14 mouse cellular contexts compared by ENCODE assay signal in genomic region chr10:81143845-81144437, GRCm38 (mm10). TPM values are rescaled to one million over a fixed set of nuclear protein-coding genes. Genes with fewer than 3 reads are reported as not detected.
DNase-seq lines count a peak whose midpoint lies in the region; ATAC-seq and TF ChIP-seq lines count a peak whose summit lies in the region.
"Had no signal": no experiment of that assay in that cellular context is flagged by ENCODE, and none has a peak within 500 bp of the region (broad histone marks: within the 10 kb centered on the region; RNA-seq: fewer than 3 reads in every experiment).

No protein-coding gene starts in this region.

- no peak overlapping the region for H3K9ac ChIP-seq in intestine, postnatal 0 days (ENCODE audit: low read depth, low read length)
- H3K9ac ChIP-seq in intestine, embryonic 15.5 days = no peak overlapping the region
- peak overlapping the region; percentile 69 for H3K9ac ChIP-seq in ES-Bruce4 (ENCODE audit: low read depth, poor library complexity, severe bottlenecking)
- H3K9ac ChIP-seq: hindbrain, embryonic 13.5 days had no signal

- peaks cover 55% of the 10 kb centered on the region for H3K36me3 ChIP-seq in intestine, postnatal 0 days (ENCODE audit: control insufficient read depth, insufficient read depth)
- H3K36me3 ChIP-seq in intestine, embryonic 15.5 days = peaks cover 55% of the 10 kb centered on the region
- H3K36me3 ChIP-seq in ES-Bruce4 (ENCODE audit: control insufficient read depth, insufficient read depth, low read length, poor library complexity, severe bottlenecking) = peaks cover 31% of the 10 kb centered on the region
- peaks cover 100% of the 10 kb centered on the region for H3K36me3 ChIP-seq in G1E (replicated peaks)
- H3K36me3 ChIP-seq in myocyte (ENCODE audit: control insufficient read depth, insufficient read depth) = peaks cover 9% of the 10 kb centered on the region

- H3K9me3 ChIP-seq in intestine, postnatal 0 days (ENCODE audit: control insufficient read depth) = no peaks in the 10 kb centered on the region
- no peaks in the 10 kb centered on the region for H3K9me3 ChIP-seq in intestine, embryonic 15.5 days
- H3K9me3 ChIP-seq in ES-Bruce4 (replicated peaks; ENCODE audit: control insufficient read depth, insufficient read depth, low read length, poor library complexity, severe bottlenecking) (no peaks in the 10 kb centered on the region), G1E (replicated peaks) (peaks cover 23% of the 10 kb centered on the region)
- H3K9me3 ChIP-seq: heart, embryonic 15.5 days; hindbrain, embryonic 13.5 days had no signal

- TF ChIP-seq POLR2A in ES-Bruce4 (IDR thresholded peaks at IDR 0.05; ENCODE audit: insufficient read depth, low read length) (no peak), myocyte (IDR thresholded peaks at IDR 0.05; ENCODE audit: insufficient read length, low read depth) (no peak)

- H3ac ChIP-seq in myocyte (ENCODE audit: control insufficient read depth, insufficient read length) = no peak overlapping the region

- WGBS in intestine, postnatal 0 days = 91% methylated on average over 52 of the region's 52 CpGs
- 95% methylated on average over 52 of the region's 52 CpGs for WGBS in intestine, embryonic 15.5 days

- H3K4me3 ChIP-seq in intestine, postnatal 0 days (ENCODE audit: low read depth, low read length) = no peak overlapping the region
- no peak overlapping the region for H3K4me3 ChIP-seq in intestine, embryonic 15.5 days (replicated peaks)
- H3K4me3 ChIP-seq in ES-Bruce4 (ENCODE audit: low read depth, low read length) (peak overlapping the region; percentile 32), G1E (ENCODE audit: low read depth, low read length) (peak overlapping the region; percentile 47; the same call in 1 of the 2 replicates), myocyte (no peak overlapping the region)
- H3K4me3 ChIP-seq: heart, embryonic 15.5 days; hindbrain, embryonic 13.5 days had no signal

- H3K4me2 ChIP-seq in intestine, postnatal 0 days (replicated peaks; ENCODE audit: low read depth) = no peak overlapping the region
- H3K4me2 ChIP-seq in intestine, embryonic 15.5 days (replicated peaks) = no peak overlapping the region
- H3K4me2 ChIP-seq in myocyte (ENCODE audit: low read depth) = no peak overlapping the region
- H3K4me2 ChIP-seq: heart, embryonic 11.5 days; heart, embryonic 15.5 days; hindbrain, embryonic 13.5 days had no signal

- no peaks in the 10 kb centered on the region for H3K27me3 ChIP-seq in intestine, postnatal 0 days (replicated peaks; ENCODE audit: control insufficient read depth, insufficient read depth, low read length)
- no peaks in the 10 kb centered on the region for H3K27me3 ChIP-seq in intestine, embryonic 15.5 days (replicated peaks)
- no peaks in the 10 kb centered on the region for H3K27me3 ChIP-seq in ES-Bruce4 (ENCODE audit: control insufficient read depth, insufficient read depth, low read length, poor library complexity, severe bottlenecking)
- no peaks in the 10 kb centered on the region for H3K27me3 ChIP-seq in G1E (ENCODE audit: insufficient read depth, low read length)
- H3K27me3 ChIP-seq in myocyte (ENCODE audit: control insufficient read depth, insufficient read depth, insufficient read length) = no peaks in the 10 kb centered on the region
- H3K27me3 ChIP-seq: heart, embryonic 15.5 days; hindbrain, embryonic 13.5 days had no signal

- TF ChIP-seq CTCF in intestine, postnatal 0 days (IDR thresholded peaks at IDR 0.05; ENCODE audit: low read depth) = no peak
- no peak for TF ChIP-seq CTCF in ES-Bruce4 (IDR thresholded peaks at IDR 0.05; ENCODE audit: low read depth, low read length)
- no peak for TF ChIP-seq CTCF in G1E (IDR thresholded peaks at IDR 0.05; ENCODE audit: low read depth, low read length)

- H3K27ac ChIP-seq in intestine, postnatal 0 days (ENCODE audit: low read depth, low read length) = peak overlapping the region; percentile 91
- no peak overlapping the region for H3K27ac ChIP-seq in intestine, embryonic 15.5 days
- H3K27ac ChIP-seq in ES-Bruce4 (ENCODE audit: insufficient read depth, low read length) = no peak overlapping the region
- H3K27ac ChIP-seq: heart, embryonic 15.5 days; hindbrain, embryonic 13.5 days; hindbrain, postnatal 0 days had no signal

- peaks cover 82% of the 10 kb centered on the region for H3K79me2 ChIP-seq in myocyte (ENCODE audit: control insufficient read depth, insufficient read depth)

- H3K4me1 ChIP-seq in intestine, postnatal 0 days (replicated peaks; ENCODE audit: control insufficient read depth, insufficient read depth, low read length) = peaks cover 20% of the 10 kb centered on the region
- peaks cover 62% of the 10 kb centered on the region for H3K4me1 ChIP-seq in intestine, embryonic 15.5 days (replicated peaks)
- H3K4me1 ChIP-seq in ES-Bruce4 (ENCODE audit: control insufficient read depth, insufficient read depth, low read length) = peaks cover 2% of the 10 kb centered on the region
- peaks cover 93% of the 10 kb centered on the region for H3K4me1 ChIP-seq in G1E (ENCODE audit: insufficient read depth, low read depth, low read length)

- DNase-seq in G1E (ENCODE audit: low spot score) = no peak
- DNase-seq in urinary bladder, postnatal 4 days (ENCODE audit: low spot score in 2 of 2) = no peak
- no peak for DNase-seq in urinary bladder, adult 18-20 months (ENCODE audit: low spot score in 2 of 2)
- DNase-seq in retina, embryonic 14.5 days (ENCODE audit: low spot score) = no peak
- DNase-seq: gastrocnemius, postnatal 36 days had no signal

- ATAC-seq in intestine, postnatal 0 days = no peak
- no peak for ATAC-seq in intestine, embryonic 15.5 days
- no peak for ATAC-seq in G1E (ENCODE audit: extremely low read depth, insufficient number of reproducible peaks, low FRiP score, poor library complexity, severe bottlenecking)
- ATAC-seq: forebrain, embryonic 14.5 days; hindbrain, postnatal 0 days had no signal

- TF ChIP-seq EP300 in ES-Bruce4 (IDR thresholded peaks at IDR 0.05; ENCODE audit: insufficient read depth, low read depth, low read length) = no peak

TF ChIP-seq in myocyte, 11 proteins besides CTCF, POLR2A, EP300 and RAD21:
- TF ChIP-seq POLR2AphosphoS2 (IDR thresholded peaks at IDR 0.05; ENCODE audit: insufficient read length, low read depth) (peak; percentile 55), MAX (IDR thresholded peaks at IDR 0.05; ENCODE audit: low read depth) (no peak)

RNA-seq across cellular contexts. Expression of gene Zbtb7a, which starts 8.9 kb away (rescaled TPM):
- 54.1 and 67.6 TPM in 2 replicates for polyA plus RNA-seq in intestine, postnatal 0 days (2015; fragmentation: Nextera tagmentation; extraction: Ambion mirVana)
- polyA plus RNA-seq in intestine, embryonic 15.5 days (2015; fragmentation: Nextera tagmentation; extraction: Ambion mirVana) = 52.5 and 53.0 TPM in 2 replicates
- polyA plus RNA-seq in ES-Bruce4 (2011; ENCODE audit: insufficient read depth, insufficient read length, low read depth, missing spikeins) = 12.6 and 14.4 TPM in 2 replicates
- total RNA-seq in G1E (2014; fragmentation: Nextera tagmentation) = 27.7 and 31.1 TPM in 2 replicates
- total RNA-seq in G1E (2017) = 6.4 and 7.1 TPM in 2 replicates
- polyA plus RNA-seq in G1E (2012) = 75.7 and 79.1 TPM in 2 replicates
- 26.1 TPM for polyA plus RNA-seq in myocyte (2012; fragmentation: generic; extraction: Trizol)

RNA-seq across cellular contexts. Expression of gene Pias4, which starts 23.8 kb away (rescaled TPM):
- 32.8 and 36.5 TPM in 2 replicates for polyA plus RNA-seq in intestine, postnatal 0 days (2015; fragmentation: Nextera tagmentation; extraction: Ambion mirVana)
- polyA plus RNA-seq in intestine, embryonic 15.5 days (2015; fragmentation: Nextera tagmentation; extraction: Ambion mirVana) = 47.2 and 58.4 TPM in 2 replicates
- polyA plus RNA-seq in ES-Bruce4 (2011; ENCODE audit: insufficient read depth, insufficient read length, low read depth, missing spikeins) = 36.8 and 44.9 TPM in 2 replicates
- total RNA-seq in G1E (2014; fragmentation: Nextera tagmentation) = 28.6 and 34.4 TPM in 2 replicates
- 21.2 and 24.8 TPM in 2 replicates for total RNA-seq in G1E (2017)
- 62.7 and 70.5 TPM in 2 replicates for polyA plus RNA-seq in G1E (2012)
- 43.2 TPM for polyA plus RNA-seq in myocyte (2012; fragmentation: generic; extraction: Trizol)

RNA-seq across cellular contexts. Expression of gene Eef2, which starts 32.5 kb away (rescaled TPM):
- polyA plus RNA-seq in intestine, postnatal 0 days (2015; fragmentation: Nextera tagmentation; extraction: Ambion mirVana) = 286 and 316 TPM in 2 replicates
- 515 and 540 TPM in 2 replicates for polyA plus RNA-seq in intestine, embryonic 15.5 days (2015; fragmentation: Nextera tagmentation; extraction: Ambion mirVana)
- 2,442 and 2,478 TPM in 2 replicates for polyA plus RNA-seq in ES-Bruce4 (2011; ENCODE audit: insufficient read depth, insufficient read length, low read depth, missing spikeins)
- total RNA-seq in G1E (2014; fragmentation: Nextera tagmentation) = 1,577 and 1,715 TPM in 2 replicates
- 1,676 and 1,695 TPM in 2 replicates for total RNA-seq in G1E (2017)
- 2,355 and 3,878 TPM in 2 replicates for polyA plus RNA-seq in G1E (2012)
- polyA plus RNA-seq in myocyte (2012; fragmentation: generic; extraction: Trizol) = 3,891 TPM

RNA-seq across cellular contexts. Expression of gene Map2k2, which starts 38.2 kb away (rescaled TPM):
- 258 and 259 TPM in 2 replicates for polyA plus RNA-seq in intestine, postnatal 0 days (2015; fragmentation: Nextera tagmentation; extraction: Ambion mirVana)
- 190 and 208 TPM in 2 replicates for polyA plus RNA-seq in intestine, embryonic 15.5 days (2015; fragmentation: Nextera tagmentation; extraction: Ambion mirVana)
- polyA plus RNA-seq in ES-Bruce4 (2011; ENCODE audit: insufficient read depth, insufficient read length, low read depth, missing spikeins) = 46.3 and 53.0 TPM in 2 replicates
- total RNA-seq in G1E (2014; fragmentation: Nextera tagmentation) = 35.9 and 52.2 TPM in 2 replicates
- total RNA-seq in G1E (2017) = 63.5 and 76.7 TPM in 2 replicates
- polyA plus RNA-seq in G1E (2012) = 272 and 393 TPM in 2 replicates
- 126 TPM for polyA plus RNA-seq in myocyte (2012; fragmentation: generic; extraction: Trizol)

RNA-seq across cellular contexts. Expression of gene Dapk3, which starts 38.9 kb away (rescaled TPM):
- 50.5 and 53.4 TPM in 2 replicates for polyA plus RNA-seq in intestine, postnatal 0 days (2015; fragmentation: Nextera tagmentation; extraction: Ambion mirVana)
- 56.6 and 62.7 TPM in 2 replicates for polyA plus RNA-seq in intestine, embryonic 15.5 days (2015; fragmentation: Nextera tagmentation; extraction: Ambion mirVana)
- polyA plus RNA-seq in ES-Bruce4 (2011; ENCODE audit: insufficient read depth, insufficient read length, low read depth, missing spikeins) (61.2 and 64.8 TPM in 2 replicates), G1E (2012) (69.8 and 96.7 TPM in 2 replicates), myocyte (2012; fragmentation: generic; extraction: Trizol) (120 TPM)
- total RNA-seq in G1E (2014; fragmentation: Nextera tagmentation) (34.2 and 43.3 TPM in 2 replicates), G1E (2017) (39.3 and 40.8 TPM in 2 replicates)

Comparison
In these comparisons a context has a peak if more than half of its experiments do, and no peak if none do; other contexts are left out.
1. H3K4me3 ChIP-seq: peak in ES-Bruce4 (single experiment) and G1E (single experiment); none in intestine, postnatal 0 days (single experiment), intestine, embryonic 15.5 days (single experiment) and myocyte (single experiment).